10 mouse cellular contexts compared by ENCODE assay signal in the genomic region with DNA sequence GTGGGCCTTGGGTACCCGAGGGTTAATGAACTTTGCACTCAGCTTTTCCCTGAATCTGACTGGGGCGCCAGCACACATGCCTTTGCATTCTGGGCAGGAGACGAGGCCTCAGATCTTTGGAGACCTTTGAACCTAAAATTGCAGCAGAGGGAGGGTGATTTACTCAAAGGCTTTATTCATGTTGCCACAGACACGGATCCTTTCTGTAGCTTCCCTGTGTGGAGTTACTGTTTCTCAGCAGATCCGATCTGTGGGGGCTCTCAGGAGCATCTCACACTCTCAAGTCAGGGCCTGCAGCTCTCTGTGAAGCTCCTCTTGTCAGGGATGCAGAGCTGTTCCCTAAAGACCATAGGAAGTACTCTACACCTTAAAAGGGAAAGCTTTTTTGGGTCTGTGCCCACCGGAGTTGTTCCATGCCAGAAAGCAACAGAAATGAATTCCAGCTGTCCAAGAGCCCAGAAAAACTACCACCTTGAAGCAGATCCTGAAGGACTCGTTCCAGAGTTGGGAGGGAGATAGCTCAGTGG. TPM values are rescaled to one million over a fixed set of nuclear protein-coding genes. Genes with fewer than 3 reads are reported as not detected.
A peak's percentile ranks its signal among the peaks of the same experiment; 100 is the strongest.
DNase-seq lines count a peak whose midpoint lies in the region; ATAC-seq lines count a peak whose summit lies in the region.
"Had no signal": no experiment of that assay in that cellular context is flagged by ENCODE, and none has a peak within 500 bp of the region (broad histone marks: within the 10 kb centered on the region; RNA-seq: fewer than 3 reads in every experiment).

No protein-coding gene starts in this region.

- no peak overlapping the region for H3K9ac ChIP-seq in limb, embryonic 15.5 days

- intact Hi-C loops in heart, postnatal 10 days (cut with DNase I), result no loop called here

- H3K27ac ChIP-seq in limb, embryonic 15.5 days, result peak overlapping the region; percentile 50; the same call in 1 of the 2 replicates

- H3K27me3 ChIP-seq in limb, embryonic 15.5 days, result no peaks in the 10 kb centered on the region
- H3K27me3 ChIP-seq: CH12.LX had no signal

- no peaks in the 10 kb centered on the region for H3K36me3 ChIP-seq in limb, embryonic 15.5 days

- no peak overlapping the region for H3K4me3 ChIP-seq in limb, embryonic 15.5 days

- no peak for DNase-seq in frontal cortex, postnatal 25 days (ENCODE audit: low spot score in 2 of 2)
- peak; percentile 37 to 61 for DNase-seq in adrenal gland, postnatal 36 days
- DNase-seq in heart, postnatal 10 days, result peak; percentile 78 to 88
- DNase-seq in retina, embryonic 14.5 days (ENCODE audit: low spot score), result no peak
- DNase-seq in cerebellum, adult 11 months, result no peak

- peak; percentile 66 for ATAC-seq in frontal cortex, adult (ENCODE audit: low TSS enrichment)
- no peak for ATAC-seq in limb, embryonic 15.5 days (ENCODE audit: insufficient number of reproducible peaks, low FRiP score, low TSS enrichment, low read depth)
- ATAC-seq in monocyte, adult 5-6 weeks (replicated peaks; ENCODE audit: insufficient number of reproducible peaks, low FRiP score, low TSS enrichment, poor library complexity, severe bottlenecking), result no peak

- H3K4me2 ChIP-seq in limb, embryonic 15.5 days, result no peak overlapping the region

- H3K4me1 ChIP-seq in limb, embryonic 15.5 days, result peaks cover 35% of the 10 kb centered on the region

- WGBS in limb, embryonic 15.5 days, result 13% methylated on average over 7 of the region's 7 CpGs

- no peaks in the 10 kb centered on the region for H3K9me3 ChIP-seq in limb, embryonic 15.5 days

RNA-seq across cellular contexts. Expression of a gene that starts 20.0 kb away (rescaled TPM):
- not detected for total RNA-seq in adrenal gland, postnatal 36 days (2021)
- under 1 TPM in 1 of 2 experiments, not detected in 1; 0.07 TPM for total RNA-seq in heart, postnatal 10 days (2021)
- polyA plus RNA-seq in limb, embryonic 15.5 days (2015; fragmentation: Nextera tagmentation; extraction: Ambion mirVana), result 0.41 and 0.65 TPM in 2 replicates
- not detected in 3 replicates for total RNA-seq in monocyte, adult 5-6 weeks (2017)
- total RNA-seq: CH12.LX; common myeloid progenitor, adult 5-6 weeks had no signal

Comparison
In these comparisons a context has a peak if more than half of its experiments do, and no peak if none do; other contexts are left out.
1. DNase-seq: peak in adrenal gland, postnatal 36 days (2 of 2) and heart, postnatal 10 days (2 of 2); none in frontal cortex, postnatal 25 days (0 of 2), retina, embryonic 14.5 days (single experiment) and cerebellum, adult 11 months (single experiment).